Mouse (Mus musculus): ENCODE data around the gene Emp3.
"Not testable (repeated sequence)": the region's sequence is repeated elsewhere in the genome, so short reads cannot be mapped to it uniquely, and the experiment has no call there.

Emp3 gene

GRCm38 (mm10) chr7:45916056-45917003, 4.9 kb downstream of the Emp3 start:
- DNase-seq (ENCODE audit: extremely low spot score), result peak; percentile 61

GRCm38 (mm10) chr7:45915011-45915410, 6.2 kb downstream of the Emp3 start:
- DNase-seq (ENCODE audit: extremely low spot score), result no peak

- DNase-seq (ENCODE audit: extremely low spot score), result no peak
Measured at GRCm38 (mm10) chr7:45914067-45914466, 7.1 kb downstream of the Emp3 start.

- DNase-seq (ENCODE audit: extremely low spot score), result no peak
Measured at GRCm38 (mm10) chr7:45909145-45909544, 12.1 kb downstream of the Emp3 start.

- DNase-seq (ENCODE audit: extremely low spot score), result no peak
Measured at GRCm38 (mm10) chr7:45908384-45908783, 12.8 kb downstream of the Emp3 start.

- DNase-seq (ENCODE audit: extremely low spot score), result no peak
Measured at GRCm38 (mm10) chr7:45906622-45907021, 14.6 kb downstream of the Emp3 start.

GRCm38 (mm10) chr7:45902481-45903002, 18.7 kb downstream of the Emp3 start:
- no peak for DNase-seq (ENCODE audit: extremely low spot score)

GRCm38 (mm10) chr7:45901562-45901961, 19.6 kb downstream of the Emp3 start:
- DNase-seq (ENCODE audit: extremely low spot score), result no peak

- DNase-seq (ENCODE audit: extremely low spot score), result not testable (repeated sequence)
Measured at GRCm38 (mm10) chr7:45898125-45898524, 23.1 kb downstream of the Emp3 start.

- DNase-seq (ENCODE audit: extremely low spot score), result no peak
Measured at GRCm38 (mm10) chr7:45897258-45897757, 23.9 kb downstream of the Emp3 start.

GRCm38 (mm10) chr7:45896517-45897257, 24.5 kb downstream of the Emp3 start, which contains the start of the genes Syngr4 and Tmem143:
Gene Syngr4 (minus strand): TSS chr7:45896714.
Gene Tmem143 (plus strand): TSS chr7:45896941.
- DNase-seq (ENCODE audit: extremely low spot score), result peak; percentile 97

- no peak for DNase-seq (ENCODE audit: extremely low spot score)
Measured at GRCm38 (mm10) chr7:45895931-45896516, 25.2 kb downstream of the Emp3 start.

- DNase-seq (ENCODE audit: extremely low spot score), result no peak
Measured at GRCm38 (mm10) chr7:45892651-45893050, 28.6 kb downstream of the Emp3 start.

GRCm38 (mm10) chr7:45887246-45887645, 34.0 kb downstream of the Emp3 start:
- DNase-seq (ENCODE audit: extremely low spot score), result no peak

- no peak for DNase-seq (ENCODE audit: extremely low spot score)
Measured at GRCm38 (mm10) chr7:45881011-45881410, 40.2 kb downstream of the Emp3 start.

- DNase-seq (ENCODE audit: extremely low spot score), result no peak
Measured at GRCm38 (mm10) chr7:45880531-45880930, 40.7 kb downstream of the Emp3 start.

- not testable (repeated sequence) for DNase-seq (ENCODE audit: extremely low spot score)
Measured at GRCm38 (mm10) chr7:45878278-45878677, 42.9 kb downstream of the Emp3 start, which contains the start of gene Grin2d. Gene Grin2d (minus strand): TSS chr7:45878378.

- DNase-seq (ENCODE audit: extremely low spot score), result no peak
Measured at GRCm38 (mm10) chr7:45876895-45877294, 44.3 kb downstream of the Emp3 start.

GRCm38 (mm10) chr7:45873061-45873947, 47.9 kb downstream of the Emp3 start:
- peak; percentile 52 for DNase-seq (ENCODE audit: extremely low spot score)

- peak; percentile 91 for DNase-seq (ENCODE audit: extremely low spot score)
Measured at GRCm38 (mm10) chr7:45872624-45873023, 48.6 kb downstream of the Emp3 start, which contains the start of gene Kdelr1. Gene Kdelr1 (plus strand): TSS chr7:45872772.
